Mouse (Mus musculus) lung, embryonic 16.5 days (tissue): ENCODE results near the gene Tmem8b. TPM values are rescaled to one million over a fixed set of nuclear protein-coding genes. Genes with fewer than 3 reads are reported as not detected.

Source experiments
- ATAC-seq: fragments of 200-750 bp; cut with Nextera tagmentation; 2 replicates; pipeline ENCODE4 v1.8.0; 2017; ENCODE audit warnings: low read depth, mild to moderate bottlenecking, moderate library complexity
- H3K27ac ChIP-seq: fragments of 300-500 bp; sonication (generic); 2 replicates; pipeline ENCODE4 v1.5.1; 2014; ENCODE audit warnings: mild to moderate bottlenecking, control low read depth, low read length
- H3K27me3 ChIP-seq: fragments of 300-500 bp; sonication (generic); 2 replicates; pipeline ENCODE4 v1.6.1; 2014; ENCODE audit warnings: low read depth, low read length, mixed read lengths; ENCODE audit not compliant: control insufficient read depth, insufficient read depth
- H3K36me3 ChIP-seq: fragments of 300-500 bp; sonication (generic); 2 replicates; pipeline ENCODE4 v1.6.1; 2014; ENCODE audit warnings: low read length; ENCODE audit not compliant: control insufficient read depth, insufficient read depth
- H3K4me1 ChIP-seq: fragments of 300-500 bp; sonication (generic); replicated peaks from 2 replicates; pipeline ENCODE4 v1.6.1; 2014; ENCODE audit warnings: low read length, mixed read lengths; ENCODE audit not compliant: control insufficient read depth, insufficient read depth
- H3K4me2 ChIP-seq: fragments of 300-500 bp; sonication (generic); 2 replicates; pipeline ENCODE4 v1.6.1; 2014; ENCODE audit warnings: low read depth, low read length, control low read depth
- H3K4me3 ChIP-seq: fragments of 300-500 bp; sonication (generic); 2 replicates; pipeline ENCODE4 v1.5.1; 2014; ENCODE audit warnings: mild to moderate bottlenecking, low read length, control low read depth
- H3K9ac ChIP-seq: fragments of 300-500 bp; sonication (generic); 2 replicates; pipeline ENCODE4 v1.6.1; 2014; ENCODE audit warnings: low read length, control low read depth
- H3K9me3 ChIP-seq: fragments of 300-500 bp; sonication (generic); 2 replicates; pipeline ENCODE4 v1.6.1; 2016; ENCODE audit warnings: low read length; ENCODE audit not compliant: control insufficient read depth
- WGBS: fragments of 180-500 bp; shearing (Covaris S2); extraction: QIAGEN DNeasy Blood & Tissue Kit; methylation state at CpG from one replicate; pipeline ENCODE4 v1.1.7; 2014; 5-methylcytosine and 5-hydroxymethylcytosine counted together
- polyA plus RNA-seq: library from polyadenylated mRNA; unstranded; fragments of >200 nt; fragmentation: Nextera tagmentation; extraction: Ambion mirVana; gene quantifications from 2 replicates; pipeline ENCODE4 v1.2.1, GENCODE M21; 2015

Gene Tmem8b
- polyA plus RNA-seq, 1 experiment from 2014 or later: 4.8 TPM

DNA sequence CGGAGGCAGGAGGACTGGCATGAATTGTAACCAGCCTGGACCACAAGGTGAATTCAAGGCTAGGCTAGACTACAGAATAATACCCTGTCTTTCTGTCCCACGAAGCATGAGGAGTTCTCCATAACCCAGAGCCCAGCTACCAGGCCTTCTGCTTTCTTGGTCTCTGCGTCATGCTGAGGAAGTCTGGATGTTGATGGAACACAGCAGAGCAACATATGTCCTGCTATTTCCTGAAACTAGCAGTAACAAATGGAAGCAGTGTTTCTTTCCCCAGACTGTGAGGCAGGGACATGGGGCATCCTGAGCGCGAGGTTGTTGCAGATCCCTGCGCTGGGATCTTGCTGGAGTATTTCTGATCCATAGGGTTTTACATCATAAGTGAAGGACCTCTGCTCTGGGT, 9.8 kb downstream of the Tmem8b start:
- H3K4me1 ChIP-seq: 0 out of 2 replicates have a peak, but pooled peaks cover 2% of the 10 kb centered on the region
- H3K36me3 ChIP-seq: peaks cover 5% of the 10 kb centered on the region; the same call in 1 of the 2 replicates
- ATAC-seq: no peak
- no peak overlapping the region for H3K4me2 ChIP-seq
- no peak overlapping the region for H3K27ac ChIP-seq
- no peaks in the 10 kb centered on the region for H3K27me3 ChIP-seq
- H3K9me3 ChIP-seq: no peaks in the 10 kb centered on the region
- 90% methylated on average over 6 of the region's 6 CpGs for WGBS
- no peak overlapping the region for H3K4me3 ChIP-seq
- H3K9ac ChIP-seq: no peak overlapping the region

DNA sequence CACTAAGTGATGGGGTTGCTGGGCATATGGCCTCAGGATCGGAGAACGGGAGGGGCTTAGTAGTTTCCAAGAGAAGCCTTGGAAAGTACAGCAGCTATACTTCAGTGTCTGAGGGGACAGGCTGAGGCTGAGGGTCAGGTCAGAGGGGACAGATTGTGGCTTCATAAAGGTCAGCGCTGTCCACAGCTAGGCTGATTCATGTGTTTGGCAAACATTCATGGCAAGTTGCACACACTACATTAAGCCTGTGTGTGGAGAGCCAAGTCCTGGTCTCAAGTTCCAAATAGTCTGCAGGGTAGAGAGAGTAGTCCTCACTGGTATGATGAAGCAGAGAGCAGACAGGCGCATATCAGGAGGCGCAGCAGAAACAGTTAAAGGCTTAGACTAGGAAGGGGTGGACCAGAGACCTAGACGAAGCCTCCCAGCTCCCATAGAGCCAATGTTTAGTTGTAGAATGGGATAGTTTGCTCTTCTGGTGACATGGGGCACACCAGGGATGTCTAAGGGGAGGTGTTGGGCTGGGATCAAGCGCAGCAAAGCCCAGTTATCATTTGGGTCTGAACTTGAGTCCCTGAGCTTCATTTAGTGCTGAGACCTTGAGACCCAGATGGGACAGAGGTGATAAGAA, 10.8 kb downstream of the Tmem8b start:
- Histone ChIP-seq H3K4me2 (no peak overlapping the region), H3K4me1 (no peaks in the 10 kb centered on the region), H3K9me3 (no peaks in the 10 kb centered on the region), H3K9ac (no peak overlapping the region), H3K36me3 (peaks cover 5% of the 10 kb centered on the region; the same call in 1 of the 2 replicates), H3K27me3 (no peaks in the 10 kb centered on the region), H3K27ac (no peak overlapping the region), H3K4me3 (no peak overlapping the region)
- WGBS: 76% methylated on average over 7 of the region's 7 CpGs
- no peak for ATAC-seq

DNA sequence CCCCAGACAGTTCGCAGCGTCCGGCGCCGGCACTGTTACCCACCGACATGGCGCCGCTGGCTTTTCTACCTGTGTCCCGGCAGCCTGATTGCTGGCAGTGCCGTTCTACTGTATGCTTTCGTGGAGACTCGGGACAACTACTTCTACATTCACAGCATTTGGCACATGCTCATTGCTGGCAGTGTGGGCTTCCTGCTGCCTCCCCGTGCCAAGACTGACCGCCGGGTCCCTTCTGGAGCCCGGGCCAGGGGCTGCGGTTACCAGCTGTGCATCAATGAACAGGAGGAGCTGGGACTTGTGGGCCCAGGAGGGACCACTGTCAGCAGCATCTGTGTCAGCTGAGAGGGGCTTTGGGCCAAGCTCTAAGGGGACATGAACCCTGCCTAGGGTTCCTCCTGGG, 21.2 kb downstream of the Tmem8b start:
- Histone ChIP-seq H3K4me1 (peaks cover 3% of the 10 kb centered on the region; the same call in 1 of the 2 replicates), H3K9ac (no peak overlapping the region), H3K4me2 (no peak overlapping the region), H3K4me3 (no peak overlapping the region), H3K36me3 (0 out of 2 replicates have a peak, but pooled peaks cover 4% of the 10 kb centered on the region), H3K27me3 (no peaks in the 10 kb centered on the region), H3K9me3 (no peaks in the 10 kb centered on the region), H3K27ac (no peak overlapping the region)
- 90% methylated on average over 17 of the region's 17 CpGs for WGBS
- ATAC-seq: no peak

DNA sequence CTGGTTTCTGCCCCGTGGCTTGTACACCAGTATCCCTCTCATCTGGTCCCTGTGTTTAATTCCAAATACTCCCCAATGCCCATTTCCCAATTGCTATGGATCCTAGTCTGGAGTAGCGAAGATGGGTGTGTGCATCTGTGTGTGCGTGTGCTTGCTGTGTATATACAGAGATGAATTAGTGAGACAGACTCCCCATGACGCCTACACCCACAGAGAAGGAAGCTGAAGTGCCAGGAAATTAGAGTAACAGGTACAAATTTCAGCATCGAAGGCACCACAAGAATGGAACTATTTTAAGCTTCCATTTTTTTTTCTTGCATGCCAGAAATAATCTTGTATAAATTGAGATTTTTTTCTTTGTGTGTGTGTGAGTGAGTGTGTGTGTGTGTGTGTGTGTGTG, 22.3 kb downstream of the Tmem8b start:
- no peak overlapping the region for H3K9ac ChIP-seq
- H3K9me3 ChIP-seq: no peaks in the 10 kb centered on the region
- no peaks in the 10 kb centered on the region for H3K27me3 ChIP-seq
- 0 out of 2 replicates have a peak, but pooled peaks cover 4% of the 10 kb centered on the region for H3K36me3 ChIP-seq
- no peak overlapping the region for H3K27ac ChIP-seq
- no peak overlapping the region for H3K4me2 ChIP-seq
- H3K4me3 ChIP-seq: no peak overlapping the region
- WGBS: 71% methylated on average over 5 of the region's 5 CpGs
- ATAC-seq: no peak
- peaks cover 3% of the 10 kb centered on the region; the same call in 1 of the 2 replicates for H3K4me1 ChIP-seq

DNA sequence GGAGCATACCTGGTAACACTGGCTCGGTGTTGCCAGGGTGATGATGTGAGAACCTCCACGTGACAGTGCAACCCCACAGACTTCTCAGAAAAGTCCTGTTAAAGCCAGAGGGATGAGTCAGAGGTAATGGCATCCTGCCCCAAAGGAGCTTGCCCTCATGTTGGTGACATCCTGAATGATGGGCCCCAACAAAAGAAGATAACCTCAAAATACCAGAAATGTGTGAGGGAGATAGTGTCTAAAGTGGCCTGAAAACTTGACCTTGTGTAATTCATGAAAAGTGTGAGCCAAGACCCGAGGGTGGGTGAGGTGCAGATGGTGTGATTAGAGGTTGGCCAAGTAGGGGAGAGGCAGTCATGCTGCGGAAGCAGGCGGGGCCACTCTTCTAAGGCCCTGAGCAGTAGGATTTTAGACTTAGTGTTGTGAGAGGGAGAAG, 25.1 kb downstream of the Tmem8b start:
- H3K4me3 ChIP-seq: no peak overlapping the region
- no peak overlapping the region for H3K27ac ChIP-seq
- peaks cover 3% of the 10 kb centered on the region; the same call in 1 of the 2 replicates for H3K4me1 ChIP-seq
- no peak overlapping the region for H3K4me2 ChIP-seq
- 0 out of 2 replicates have a peak, but pooled peaks cover 4% of the 10 kb centered on the region for H3K36me3 ChIP-seq
- H3K9ac ChIP-seq: no peak overlapping the region
- ATAC-seq: peak; percentile 43
- no peaks in the 10 kb centered on the region for H3K27me3 ChIP-seq
- WGBS: 50% methylated on average over 5 of the region's 5 CpGs
- no peaks in the 10 kb centered on the region for H3K9me3 ChIP-seq

DNA sequence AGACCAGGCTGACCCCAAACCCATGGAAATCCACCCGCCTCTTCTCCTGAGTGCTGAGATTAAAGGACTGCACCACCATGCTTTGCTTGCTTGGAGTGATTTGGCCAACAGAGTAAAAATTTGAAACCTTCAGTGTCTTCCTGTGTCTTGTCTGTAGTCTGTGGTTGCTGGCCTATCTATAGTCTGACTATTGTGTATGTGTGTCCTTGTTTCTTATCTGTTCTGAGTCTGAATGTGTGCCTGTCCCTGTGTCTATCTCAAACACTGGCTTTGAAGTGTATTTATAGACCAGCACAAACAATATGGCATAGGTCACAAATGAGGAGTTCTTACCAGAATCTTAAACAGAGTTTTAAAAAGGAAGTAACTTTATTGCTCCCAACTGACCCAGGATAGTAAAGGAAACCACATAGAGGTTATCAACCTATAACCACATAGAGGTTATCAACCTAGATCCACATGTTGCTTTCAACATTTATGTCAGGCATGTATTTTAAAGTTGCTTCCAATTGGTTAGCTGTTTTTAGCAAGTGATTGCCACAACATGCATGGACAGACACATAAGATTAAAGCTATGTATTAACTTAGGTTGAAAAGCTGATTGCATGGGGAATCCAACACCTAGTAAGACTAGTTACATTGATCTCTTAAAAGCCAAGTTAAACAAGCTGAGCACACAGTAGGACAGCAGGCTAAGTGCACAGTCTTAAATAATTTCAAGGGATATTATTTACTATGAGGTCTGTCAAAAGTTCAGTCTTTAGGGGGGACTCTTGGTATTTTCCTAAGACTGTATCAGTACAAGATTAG, 25.9 kb downstream of the Tmem8b start:
- no peak overlapping the region for H3K4me3 ChIP-seq
- H3K4me1 ChIP-seq: peaks cover 3% of the 10 kb centered on the region; the same call in 1 of the 2 replicates
- H3K9me3 ChIP-seq: no peaks in the 10 kb centered on the region
- ATAC-seq: no peak
- no peaks in the 10 kb centered on the region for H3K36me3 ChIP-seq
- 57% methylated on average over 1 of the region's 1 CpGs for WGBS
- peak overlapping the region; percentile 21; the same call in 1 of the 2 replicates for H3K27ac ChIP-seq
- no peaks in the 10 kb centered on the region for H3K27me3 ChIP-seq
- H3K9ac ChIP-seq: no peak overlapping the region
- H3K4me2 ChIP-seq: no peak overlapping the region

DNA sequence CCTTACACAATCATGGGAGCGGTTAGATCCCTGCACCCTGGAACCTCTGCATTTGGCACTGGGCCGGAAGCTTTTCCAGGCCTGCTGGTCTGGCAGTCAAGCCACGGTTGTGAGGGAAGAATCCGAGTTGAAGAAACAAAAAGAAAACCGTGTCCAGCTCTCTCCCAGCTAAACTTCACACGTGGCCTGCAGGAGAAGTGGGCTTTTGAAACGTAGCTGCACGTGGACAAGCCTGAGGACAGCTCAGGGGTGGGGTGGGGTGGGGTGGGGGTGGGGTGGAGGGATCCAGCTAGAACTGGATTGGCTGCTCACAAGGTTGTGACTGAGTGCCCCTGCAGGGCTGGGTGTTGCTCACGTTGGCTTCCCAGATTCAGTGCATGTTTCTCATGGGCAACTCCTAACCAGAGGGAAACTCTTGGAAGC, 26.5 kb downstream of the Tmem8b start:
- H3K4me1 ChIP-seq: peaks cover 3% of the 10 kb centered on the region; the same call in 1 of the 2 replicates
- 22% methylated on average over 9 of the region's 9 CpGs for WGBS
- H3K4me2 ChIP-seq: no peak overlapping the region
- H3K27ac ChIP-seq: peak overlapping the region; percentile 67
- H3K4me3 ChIP-seq: no peak overlapping the region
- no peaks in the 10 kb centered on the region for H3K36me3 ChIP-seq
- no peaks in the 10 kb centered on the region for H3K27me3 ChIP-seq
- no peak overlapping the region for H3K9ac ChIP-seq
- ATAC-seq: peak; percentile 82
- H3K9me3 ChIP-seq: no peaks in the 10 kb centered on the region

DNA sequence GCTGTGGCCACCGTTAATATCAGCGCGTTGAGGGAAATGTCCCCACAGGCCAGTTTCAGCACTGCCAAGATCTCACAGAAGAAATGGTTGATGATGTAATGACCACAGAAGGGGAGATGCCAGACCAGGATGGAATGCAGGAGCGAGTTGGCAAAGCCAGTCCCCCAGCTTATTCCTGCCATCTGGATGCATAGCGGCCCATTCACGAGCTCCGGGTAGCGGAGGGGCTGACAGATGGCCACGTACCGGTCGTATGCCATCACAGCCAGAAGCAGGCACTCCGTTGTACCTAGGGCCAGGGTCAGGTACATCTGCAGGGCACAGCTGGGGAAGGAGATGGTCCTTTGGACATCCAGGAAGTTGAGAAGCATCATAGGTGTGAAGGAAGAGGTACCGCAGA, 27.8 kb downstream of the Tmem8b start:
- Histone ChIP-seq H3K36me3 (no peaks in the 10 kb centered on the region), H3K27ac (no peak overlapping the region), H3K4me2 (no peak overlapping the region), H3K27me3 (no peaks in the 10 kb centered on the region), H3K9ac (no peak overlapping the region), H3K4me3 (no peak overlapping the region), H3K9me3 (no peaks in the 10 kb centered on the region), H3K4me1 (peaks cover 3% of the 10 kb centered on the region; the same call in 1 of the 2 replicates)
- no peak for ATAC-seq
- WGBS: 86% methylated on average over 13 of the region's 13 CpGs

DNA sequence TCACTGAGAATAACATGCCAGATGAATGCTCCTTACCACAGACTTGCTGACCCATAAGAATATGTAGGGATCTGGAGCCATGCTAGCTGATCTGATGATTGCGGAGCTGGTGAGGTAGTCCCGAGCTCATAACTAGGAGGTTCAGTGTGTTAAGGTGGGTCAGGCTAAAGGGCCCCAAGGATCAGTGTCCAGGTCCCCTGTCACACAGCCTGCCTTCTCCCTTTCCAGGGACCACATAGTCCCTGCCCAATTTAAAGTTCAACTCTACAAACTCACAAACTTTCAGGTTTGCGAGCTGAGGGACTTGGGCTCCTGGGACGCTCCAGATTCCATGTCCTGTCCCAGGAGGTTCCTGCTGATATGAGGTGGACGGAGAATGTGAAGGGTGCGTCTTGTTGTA, 31.9 kb downstream of the Tmem8b start, which contains the start of gene Olfr70:
Olfr70 (minus strand) TSS at position 101 of the 400 bp plus-strand sequence.
- Histone ChIP-seq H3K9me3 (no peaks in the 10 kb centered on the region), H3K4me3 (no peak within 1 kb of the TSS), H3K27ac (no peak within 1 kb of the TSS), H3K4me1 (no peaks in the 10 kb centered on the region; the same call in 1 of the 2 replicates), H3K36me3 (no peaks in the 10 kb centered on the region), H3K9ac (no peak within 1 kb of the TSS), H3K27me3 (no peaks in the 10 kb centered on the region), H3K4me2 (no peak within 1 kb of the TSS)
- no peak for ATAC-seq
- 83% methylated on average over 6 of the region's 6 CpGs for WGBS
